Mouse (Mus musculus): ENCODE measurements around the gene Kif3b. TPM values are rescaled to one million over a fixed set of nuclear protein-coding genes. Genes with fewer than 3 reads are reported as not detected.

The Kif3b gene
- polyA plus RNA-seq, 1 experiment from 2014 or later: 8.2 TPM

DNA sequence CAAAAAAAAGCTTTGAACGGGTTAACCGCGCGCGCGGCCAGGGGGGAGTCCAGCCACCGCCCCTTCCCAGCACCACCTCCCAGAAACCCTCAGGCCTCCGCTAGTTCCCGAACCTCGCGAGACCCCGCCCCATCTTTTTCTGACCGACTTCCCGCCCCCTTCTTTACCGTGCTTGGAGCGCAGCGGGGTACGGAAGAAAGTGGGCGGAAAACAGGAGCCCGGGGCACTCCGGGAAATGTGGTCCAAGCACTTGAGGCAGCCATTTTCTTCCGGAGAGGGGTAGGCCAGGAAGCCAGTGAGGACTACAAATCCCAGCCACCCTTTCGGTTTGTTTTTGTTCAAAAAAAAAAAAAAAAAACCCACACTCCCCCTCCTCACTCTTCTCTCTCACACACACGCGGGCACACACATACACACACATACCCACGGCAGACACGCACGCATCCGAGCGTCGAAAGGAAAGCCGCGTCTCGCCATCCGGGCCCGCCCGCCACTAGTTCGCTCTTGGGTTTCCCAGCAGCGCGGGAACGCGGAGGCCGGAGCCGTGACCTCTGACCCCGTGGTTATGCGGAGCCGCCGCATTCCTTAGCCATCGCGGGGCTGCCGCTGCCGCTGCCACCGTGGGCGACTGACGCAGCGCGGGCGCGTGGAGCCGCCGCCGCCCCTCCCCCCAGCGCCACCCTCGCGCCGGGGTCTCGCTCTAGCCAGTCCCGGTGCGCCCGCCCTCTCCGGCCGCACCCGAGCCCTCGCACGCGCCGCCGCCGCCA is 54.4 kb downstream of the Kif3b start, which contains the start of gene Asxl1:
Gene Asxl1, plus strand, starts transcription at position 376 of the 767 bp plus-strand sequence.
- H3K9ac ChIP-seq (ENCODE audit: low read depth, low read length): peak within 1 kb of the TSS; percentile 93
- WGBS: under 1% methylated on average over 67 of the region's 79 CpGs
- ATAC-seq: peak; percentile 95
- H3K27me3 ChIP-seq (replicated peaks; ENCODE audit: control insufficient read depth, insufficient read depth, low read length): no peaks in the 10 kb centered on the region
- H3K9me3 ChIP-seq (ENCODE audit: control insufficient read depth): no peaks in the 10 kb centered on the region
- no peak for TF ChIP-seq CTCF (IDR thresholded peaks at IDR 0.05; ENCODE audit: low read depth)
- peak within 1 kb of the TSS; percentile 85 for H3K4me2 ChIP-seq (replicated peaks; ENCODE audit: low read depth)
- H3K4me3 ChIP-seq (ENCODE audit: low read depth, low read length): peak within 1 kb of the TSS; percentile 97
- H3K27ac ChIP-seq (ENCODE audit: low read depth, low read length): peak within 1 kb of the TSS; percentile 98
- peaks cover 14% of the 10 kb centered on the region for H3K4me1 ChIP-seq (replicated peaks; ENCODE audit: control insufficient read depth, insufficient read depth, low read length)
- H3K36me3 ChIP-seq (ENCODE audit: control insufficient read depth, insufficient read depth): no peaks in the 10 kb centered on the region

DNA sequence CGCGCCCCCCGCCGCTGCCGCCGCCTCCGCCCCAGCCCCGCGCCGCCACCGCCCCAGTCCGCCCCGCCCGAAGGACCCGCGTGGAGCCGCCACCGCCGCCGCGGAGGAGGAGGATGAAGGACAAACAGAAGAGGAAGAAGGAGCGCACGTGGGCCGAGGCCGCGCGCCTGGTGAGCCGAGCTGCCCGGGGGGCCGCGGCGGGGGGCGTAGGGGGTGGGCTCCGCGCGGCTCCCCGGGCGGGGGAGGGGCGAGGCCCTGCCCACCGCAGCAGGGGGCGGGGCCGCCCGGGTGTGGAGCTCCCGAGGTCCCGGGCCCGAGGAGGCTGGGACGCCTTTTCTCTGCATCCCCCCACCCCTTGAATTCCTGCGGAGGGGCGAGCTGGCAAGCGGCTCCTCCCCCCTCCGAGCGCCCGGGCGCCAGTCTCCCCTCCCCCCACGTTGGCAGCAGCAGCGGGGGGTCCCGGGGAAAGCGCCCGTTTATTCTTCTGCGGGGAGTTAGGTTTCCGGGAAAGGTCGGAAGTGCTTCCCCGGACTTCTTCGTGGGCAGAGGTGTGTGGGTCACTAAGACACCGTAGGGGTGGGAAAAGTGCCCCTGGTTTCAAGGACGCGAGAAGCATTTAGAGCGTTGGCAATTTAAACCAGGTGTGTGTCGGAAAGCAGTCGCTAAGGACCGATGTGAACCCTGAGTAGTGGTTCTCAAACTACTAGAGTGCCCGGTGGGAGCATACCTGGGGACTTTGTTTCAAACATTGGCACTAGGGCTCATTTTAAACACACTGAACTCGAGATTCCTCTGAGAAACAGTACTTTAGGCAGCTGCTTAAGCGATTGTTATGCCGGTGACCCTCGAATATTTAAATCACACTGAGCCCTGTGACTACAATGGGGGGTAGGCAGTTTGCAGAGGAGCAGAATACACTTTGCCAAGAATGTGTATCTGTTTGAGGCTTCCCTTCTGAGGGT is 55.3 kb downstream of the Kif3b start:
- TF ChIP-seq CTCF (IDR thresholded peaks at IDR 0.05; ENCODE audit: low read depth): no peak
- Histone ChIP-seq H3K4me3 (ENCODE audit: low read depth, low read length) (peak overlapping the region; percentile 97), H3K9ac (ENCODE audit: low read depth, low read length) (peak overlapping the region; percentile 93), H3K27me3 (replicated peaks; ENCODE audit: control insufficient read depth, insufficient read depth, low read length) (no peaks in the 10 kb centered on the region), H3K4me1 (replicated peaks; ENCODE audit: control insufficient read depth, insufficient read depth, low read length) (peaks cover 16% of the 10 kb centered on the region), H3K36me3 (ENCODE audit: control insufficient read depth, insufficient read depth) (no peaks in the 10 kb centered on the region), H3K4me2 (replicated peaks; ENCODE audit: low read depth) (peak overlapping the region; percentile 85), H3K9me3 (ENCODE audit: control insufficient read depth) (no peaks in the 10 kb centered on the region), H3K27ac (ENCODE audit: low read depth, low read length) (peak overlapping the region; percentile 98)
- under 1% methylated on average over 31 of the region's 76 CpGs for WGBS
- peak; percentile 9; the same call in 1 of the 2 replicates for ATAC-seq

DNA sequence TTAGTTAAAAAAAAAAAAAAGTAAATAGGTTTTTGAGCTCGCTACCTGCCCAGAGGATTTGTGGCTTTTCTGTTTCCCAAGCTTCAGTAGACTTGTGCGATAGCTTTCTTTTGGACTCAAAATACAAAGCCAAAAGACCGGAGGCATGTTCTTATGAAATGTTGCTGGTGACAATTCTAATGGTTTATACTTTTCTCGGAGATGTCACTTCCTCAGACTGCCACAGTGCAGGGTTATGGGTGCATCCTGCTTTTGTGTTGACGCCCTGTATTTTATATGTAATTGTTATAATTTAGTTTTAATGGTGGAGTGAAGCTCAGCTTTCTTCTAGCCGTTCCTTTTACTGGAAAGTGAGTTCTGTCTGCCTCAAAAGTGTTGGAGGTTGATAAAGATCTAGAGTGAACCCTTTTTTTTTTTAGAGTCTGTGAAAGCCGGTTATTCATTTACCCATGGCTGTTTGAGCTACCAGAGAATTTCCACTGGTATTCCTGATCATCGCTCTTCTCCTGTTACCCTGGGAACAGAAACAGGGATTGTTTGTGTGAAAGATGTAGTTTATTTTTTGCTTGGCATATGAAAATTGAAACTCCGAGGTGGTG is 56.1 kb downstream of the Kif3b start:
- WGBS: under 1% methylated on average over 9 of the region's 9 CpGs
- peaks cover 16% of the 10 kb centered on the region for H3K4me1 ChIP-seq (replicated peaks; ENCODE audit: control insufficient read depth, insufficient read depth, low read length)
- no peak for ATAC-seq

DNA sequence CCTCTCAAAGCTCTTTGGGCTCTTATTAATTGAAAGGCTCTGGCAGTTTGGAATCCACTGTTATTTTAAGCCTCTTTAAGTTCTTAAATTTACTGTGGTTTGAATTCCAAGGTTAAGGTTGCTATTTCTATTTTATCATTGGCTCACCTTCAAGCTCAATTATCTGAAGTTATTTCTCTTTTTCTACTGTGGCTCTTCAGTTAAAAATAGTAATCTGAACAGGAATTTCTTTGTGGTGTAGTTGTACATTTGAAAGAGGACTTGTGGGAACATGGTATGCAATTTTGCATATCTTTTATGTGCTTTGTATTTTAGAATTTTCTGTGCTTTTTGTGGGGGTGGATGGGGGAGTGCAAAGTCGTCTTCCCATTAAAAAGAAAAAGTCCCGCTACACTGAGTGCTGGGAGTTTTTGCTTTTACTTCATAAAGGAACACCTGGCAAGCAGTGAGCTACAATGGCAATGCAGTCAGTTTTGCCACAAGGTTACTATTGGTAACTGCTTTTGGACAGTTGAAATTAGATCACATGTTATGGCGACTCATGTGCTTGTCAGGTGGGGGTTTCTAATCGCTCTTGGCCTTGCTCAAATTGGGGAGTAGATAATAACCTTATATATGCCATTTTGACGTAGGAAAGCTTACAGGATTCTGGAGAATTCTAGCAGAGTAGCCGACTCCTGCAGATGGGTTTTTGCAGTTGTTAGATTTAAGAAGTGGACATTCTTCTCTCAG is 57.1 kb downstream of the Kif3b start:
- H3K27me3 ChIP-seq (replicated peaks; ENCODE audit: control insufficient read depth, insufficient read depth, low read length): no peaks in the 10 kb centered on the region
- H3K4me2 ChIP-seq (replicated peaks; ENCODE audit: low read depth): peak overlapping the region; percentile 85
- H3K4me1 ChIP-seq (replicated peaks; ENCODE audit: control insufficient read depth, insufficient read depth, low read length): peaks cover 16% of the 10 kb centered on the region
- H3K36me3 ChIP-seq (ENCODE audit: control insufficient read depth, insufficient read depth): peaks cover 6% of the 10 kb centered on the region; the same call in 1 of the 2 replicates
- TF ChIP-seq CTCF (IDR thresholded peaks at IDR 0.05; ENCODE audit: low read depth): no peak
- H3K9me3 ChIP-seq (ENCODE audit: control insufficient read depth): no peaks in the 10 kb centered on the region
- no peak for ATAC-seq
- no peak overlapping the region for H3K4me3 ChIP-seq (ENCODE audit: low read depth, low read length)
- WGBS: 39% methylated on average over 6 of the region's 6 CpGs
- H3K9ac ChIP-seq (ENCODE audit: low read depth, low read length): no peak overlapping the region
- no peak overlapping the region for H3K27ac ChIP-seq (ENCODE audit: low read depth, low read length)

More for the DNA sequence above, 56.1 kb downstream of the Kif3b start:
- H3K27me3 ChIP-seq (replicated peaks; ENCODE audit: control insufficient read depth, insufficient read depth, low read length): no peaks in the 10 kb centered on the region
- H3K9me3 ChIP-seq (ENCODE audit: control insufficient read depth): no peaks in the 10 kb centered on the region
- peak overlapping the region; percentile 98 for H3K27ac ChIP-seq (ENCODE audit: low read depth, low read length)
- no peaks in the 10 kb centered on the region for H3K36me3 ChIP-seq (ENCODE audit: control insufficient read depth, insufficient read depth)
- peak overlapping the region; percentile 97 for H3K4me3 ChIP-seq (ENCODE audit: low read depth, low read length)
- no peak for TF ChIP-seq CTCF (IDR thresholded peaks at IDR 0.05; ENCODE audit: low read depth)
- peak overlapping the region; percentile 85 for H3K4me2 ChIP-seq (replicated peaks; ENCODE audit: low read depth)
- H3K9ac ChIP-seq (ENCODE audit: low read depth, low read length): peak overlapping the region; percentile 93

DNA sequence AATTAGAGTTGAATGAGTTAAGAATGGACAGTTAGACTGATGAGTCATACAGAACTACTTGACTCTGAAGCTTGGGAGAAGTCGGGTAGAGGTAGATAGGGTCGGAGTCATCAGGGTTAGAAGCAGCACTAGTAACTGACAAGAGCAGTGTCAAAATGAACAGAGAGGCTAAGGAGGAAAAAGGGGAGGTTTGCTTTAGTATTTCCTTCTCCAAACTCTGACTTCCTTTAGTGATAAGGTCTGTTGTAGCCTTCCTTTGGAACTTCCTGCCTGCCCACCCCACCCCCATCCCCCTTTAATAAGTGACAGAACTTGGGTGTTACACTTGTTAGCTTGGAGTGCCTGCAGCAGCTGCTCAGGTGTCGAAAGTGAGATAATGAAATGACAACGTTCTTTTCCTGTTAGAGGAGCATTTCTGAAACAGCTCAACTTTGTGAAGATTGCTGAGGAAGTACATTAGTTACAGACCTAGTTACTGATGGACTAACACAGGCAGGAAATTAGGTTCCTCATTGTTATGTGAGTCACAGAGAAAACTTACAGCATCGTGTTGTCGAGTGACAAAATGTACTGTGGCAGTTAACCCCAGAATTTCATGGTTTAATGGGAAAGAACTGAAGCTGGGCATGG is 59.5 kb downstream of the Kif3b start:
- no peak overlapping the region for H3K9ac ChIP-seq (ENCODE audit: low read depth, low read length)
- peaks cover 7% of the 10 kb centered on the region for H3K4me1 ChIP-seq (replicated peaks; ENCODE audit: control insufficient read depth, insufficient read depth, low read length)
- TF ChIP-seq CTCF (IDR thresholded peaks at IDR 0.05; ENCODE audit: low read depth): no peak
- WGBS: 9% methylated on average over 6 of the region's 6 CpGs
- peak overlapping the region; percentile 74 for H3K27ac ChIP-seq (ENCODE audit: low read depth, low read length)
- H3K4me2 ChIP-seq (replicated peaks; ENCODE audit: low read depth): peak overlapping the region; percentile 27; the same call in 1 of the 2 replicates
- no peak overlapping the region for H3K4me3 ChIP-seq (ENCODE audit: low read depth, low read length)
- ATAC-seq: peak; percentile 68
- no peaks in the 10 kb centered on the region for H3K9me3 ChIP-seq (ENCODE audit: control insufficient read depth)
- H3K27me3 ChIP-seq (replicated peaks; ENCODE audit: control insufficient read depth, insufficient read depth, low read length): no peaks in the 10 kb centered on the region
- H3K36me3 ChIP-seq (ENCODE audit: control insufficient read depth, insufficient read depth): peaks cover 21% of the 10 kb centered on the region

All from intestine, postnatal 0 days (tissue).